Mouse (Mus musculus) lung, postnatal 4 days (tissue): ENCODE data around the gene Skida1.

Experiments
- DNase-seq, 2 experiments: peaks; one replicate each; pipeline ENCODE4 v3.0.0; 2021

The Skida1 gene

GRCm38 (mm10) chr2:18015581-18015980, 33.3 kb downstream of the Skida1 start:
- no peak for DNase-seq

- no peak for DNase-seq
These were observed 36.0 kb downstream of the Skida1 start for GRCm38 (mm10) chr2:18012866-18013265.

DNA sequence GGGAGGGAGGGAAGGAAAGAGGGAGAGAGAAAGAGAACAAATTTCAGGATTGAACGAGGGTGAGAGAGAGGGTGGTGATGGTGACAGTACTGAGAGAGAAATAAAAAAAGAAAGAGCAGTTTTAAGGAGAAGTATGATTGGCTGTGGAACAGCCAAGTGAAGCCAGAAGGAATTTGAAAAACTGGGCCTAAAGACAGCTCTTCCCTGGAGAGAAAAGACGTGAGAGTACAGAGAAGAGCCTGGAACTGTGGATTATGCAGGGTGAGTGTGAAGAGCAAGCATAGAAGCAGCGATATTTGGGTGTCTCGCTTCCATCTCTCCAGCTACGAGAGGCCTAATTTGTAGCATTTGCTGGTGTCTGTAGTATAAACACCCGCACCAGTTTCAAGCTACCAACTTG, 37.6 kb downstream of the Skida1 start:
- no peak for DNase-seq

DNA sequence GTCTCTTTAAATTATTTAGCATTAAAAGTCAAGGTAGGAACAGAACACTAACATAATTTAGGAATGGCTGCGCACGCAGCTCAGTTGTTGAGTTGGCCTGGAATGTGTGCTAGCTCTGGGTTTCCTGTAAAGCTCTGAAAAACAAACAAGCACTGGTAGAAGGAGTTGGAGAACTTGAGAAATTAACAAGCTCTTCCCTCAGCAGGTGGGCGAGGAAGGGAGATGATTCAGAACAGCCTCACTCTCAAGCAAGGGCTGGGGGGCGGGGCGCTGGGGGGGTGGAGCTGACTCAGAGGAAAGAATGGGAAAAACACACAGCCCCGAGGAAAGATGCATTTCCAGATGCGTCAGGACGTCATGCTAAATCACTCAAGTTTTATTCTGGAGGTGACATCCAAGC, 43.7 kb downstream of the Skida1 start:
- no peak for DNase-seq

DNA sequence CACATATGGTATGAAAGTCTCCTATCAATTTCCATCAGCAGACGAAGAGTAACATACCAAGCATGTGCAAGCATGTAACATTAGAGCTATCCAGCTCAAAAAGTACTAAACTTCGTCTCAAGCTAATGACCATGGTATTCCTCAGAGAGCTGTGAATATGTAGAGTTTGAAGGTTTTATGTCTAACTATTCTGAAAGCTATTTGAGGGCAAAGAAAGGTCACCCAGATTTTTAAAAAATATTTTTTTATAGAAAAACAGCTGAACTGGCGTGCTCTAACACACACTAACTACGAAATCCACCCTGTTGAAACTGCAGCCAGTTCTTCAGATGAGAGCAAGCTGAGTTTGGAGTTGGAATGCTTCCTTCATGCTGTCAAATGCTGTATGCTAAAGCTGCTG, 44.6 kb downstream of the Skida1 start:
- no peak for DNase-seq

DNA sequence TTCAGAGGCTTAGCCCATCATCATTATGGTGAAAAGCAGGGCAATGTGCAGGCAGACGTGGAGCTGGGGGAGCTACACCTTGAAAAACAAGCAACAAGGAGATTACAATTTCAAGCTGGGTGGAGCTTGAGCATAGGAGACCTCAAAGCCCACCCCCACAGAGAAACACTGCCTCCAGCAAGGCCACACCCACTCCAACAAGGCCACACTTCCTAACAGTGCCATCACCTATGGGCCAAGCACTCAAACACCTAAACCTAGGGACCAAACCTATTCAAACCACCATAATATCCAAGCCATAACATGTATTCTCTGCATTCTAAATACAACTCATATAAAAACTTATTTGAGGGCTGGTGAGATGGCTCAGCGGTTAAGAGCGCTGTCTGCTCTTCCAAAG, 46.5 kb downstream of the Skida1 start:
- DNase-seq = no peak

DNA sequence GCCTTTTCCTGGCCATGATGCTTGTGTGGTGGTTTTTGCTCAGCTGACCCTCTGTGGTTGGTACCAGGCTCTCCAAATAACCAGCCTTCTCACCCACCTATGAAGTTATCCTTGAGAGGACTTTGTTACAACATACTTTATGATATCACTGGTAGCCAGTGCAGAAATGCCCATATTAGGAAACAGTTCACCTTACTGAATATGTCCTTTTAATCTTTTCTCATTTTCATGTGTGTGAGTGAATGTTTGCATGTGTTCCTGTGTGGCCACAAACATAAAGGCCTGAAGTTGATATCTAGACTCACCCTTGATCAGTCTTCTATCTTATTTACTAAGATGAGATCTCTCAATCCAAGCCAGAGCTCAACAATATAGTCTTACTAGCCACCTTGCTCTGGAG, 52.0 kb downstream of the Skida1 start, which contains the start of gene H2al2a:
TSS of gene H2al2a (minus strand) at position 101 of the 400 bp plus-strand sequence.
- no peak for DNase-seq
